Mouse (Mus musculus) frontal cortex, postnatal 36 days (tissue): Measurements from ENCODE around the gene Ephb2.

Experiments
- DNase-seq, 2 experiments: peaks; one replicate each; pipeline ENCODE4 v3.0.0; 2022; ENCODE audit warnings: low spot score in 2 of 2

Ephb2 gene

DNA sequence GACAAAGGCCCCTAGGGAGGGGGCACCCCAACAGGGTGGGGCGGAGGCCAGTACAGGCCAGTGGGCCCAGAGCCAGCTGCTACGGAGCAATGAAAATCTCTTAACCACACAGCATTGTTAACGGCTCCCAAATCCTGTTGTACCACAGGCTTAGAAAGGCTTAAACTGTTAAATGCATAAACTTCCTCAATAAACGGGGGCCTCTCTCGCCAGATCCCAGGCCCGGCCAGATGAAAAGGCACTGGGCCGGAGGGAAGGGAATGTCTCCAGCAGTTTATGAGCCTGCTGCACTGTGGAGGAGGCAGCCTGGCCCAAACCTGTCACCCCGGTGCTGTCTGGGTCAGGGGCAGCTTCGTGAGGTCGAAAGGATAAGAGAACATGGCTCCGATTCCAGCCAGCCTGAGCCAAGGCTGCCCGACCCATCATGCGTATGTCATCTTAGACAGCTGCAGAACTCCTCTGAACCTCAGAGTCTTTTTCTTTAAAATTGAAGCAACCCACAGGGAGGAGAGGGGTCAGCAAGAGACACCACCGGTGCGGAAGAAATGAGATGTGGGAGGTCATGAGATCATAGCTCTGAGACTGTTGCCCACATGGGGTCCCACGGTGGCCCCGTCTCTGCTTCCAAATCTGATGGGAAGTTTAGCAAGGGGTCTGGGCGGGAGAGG lies 73.9 kb downstream of the Ephb2 start:
- DNase-seq, result no peak

DNA sequence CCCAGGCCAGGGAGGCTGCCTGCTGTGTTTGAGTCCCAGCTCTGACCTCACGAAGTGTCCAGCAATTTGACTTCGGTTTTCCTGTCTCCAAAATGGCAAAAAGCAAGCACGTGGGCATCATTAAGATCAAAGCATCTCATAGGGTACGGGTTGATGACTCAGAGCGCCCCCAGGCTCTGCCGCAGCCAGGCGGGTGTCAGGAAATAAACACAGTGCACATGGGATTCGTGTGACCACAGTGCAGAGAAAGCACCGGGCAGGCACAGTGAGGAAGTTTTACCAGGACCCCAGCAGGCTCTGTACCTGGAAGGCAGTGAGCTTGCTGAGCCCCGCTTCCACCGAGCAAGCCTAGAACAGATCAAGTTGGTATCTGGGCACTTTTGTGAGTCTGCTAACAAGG lies 74.9 kb downstream of the Ephb2 start:
- no peak for DNase-seq

DNA sequence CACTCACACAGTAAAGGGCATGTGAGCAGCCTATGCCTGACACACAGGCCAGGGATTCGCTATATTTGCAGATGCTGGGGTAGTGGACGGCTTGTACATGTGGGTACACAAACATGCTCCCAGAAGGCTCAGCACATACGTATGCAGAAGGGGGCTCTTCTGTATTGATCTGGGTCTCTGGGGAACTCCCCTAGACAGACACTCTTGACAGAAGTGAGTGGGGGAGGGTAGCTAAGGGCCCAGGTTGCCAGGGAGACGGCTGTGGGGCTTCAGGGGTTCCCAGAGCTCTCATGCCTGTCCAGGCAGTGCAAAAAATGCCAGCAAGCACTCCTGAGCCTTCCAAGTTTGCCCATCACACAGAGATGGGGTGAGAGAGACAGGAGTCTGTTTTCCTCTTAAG lies 78.7 kb downstream of the Ephb2 start:
- DNase-seq, result no peak

DNA sequence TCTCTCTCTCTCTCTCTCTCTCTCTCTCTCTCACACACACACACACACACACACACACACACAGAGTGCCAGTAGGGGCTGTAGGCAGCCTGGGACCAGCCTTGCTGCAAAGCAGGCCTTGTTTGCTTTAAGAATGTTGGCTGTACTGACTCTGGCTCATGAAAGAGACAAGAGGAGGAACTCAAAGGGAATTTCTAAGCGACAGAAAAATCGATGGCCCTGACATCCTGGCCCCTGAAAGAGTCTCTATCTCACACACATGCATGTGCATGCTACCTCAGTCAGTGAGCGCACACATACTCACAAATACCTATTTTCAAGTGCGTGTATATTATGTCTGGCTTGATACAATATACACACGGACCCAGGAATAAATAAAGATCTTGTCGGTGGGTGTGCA lies 79.3 kb downstream of the Ephb2 start:
- DNase-seq, result no peak

DNA sequence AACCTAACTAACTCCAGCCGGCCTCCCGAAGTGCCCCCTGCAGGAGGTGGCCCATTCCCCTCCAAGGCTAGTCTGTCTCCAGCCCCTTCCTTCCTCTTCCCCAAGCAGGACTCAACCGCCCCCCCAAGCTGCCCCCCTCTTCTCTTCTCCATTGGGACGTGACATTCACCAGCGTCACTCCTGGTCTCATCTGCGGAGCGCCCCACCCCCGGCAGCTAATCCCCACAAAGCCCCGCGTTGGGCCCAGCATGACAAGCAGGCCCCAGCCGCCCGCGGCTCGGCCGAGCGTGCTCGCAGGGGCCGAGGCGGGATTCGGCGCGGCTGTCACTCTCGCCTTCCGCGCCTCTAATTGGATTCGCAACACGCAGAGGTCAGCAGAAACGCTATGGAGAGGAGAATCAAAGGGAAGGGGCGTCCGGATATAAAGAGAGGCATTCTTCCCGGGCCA lies 80.4 kb downstream of the Ephb2 start:
- DNase-seq, result no peak

DNA sequence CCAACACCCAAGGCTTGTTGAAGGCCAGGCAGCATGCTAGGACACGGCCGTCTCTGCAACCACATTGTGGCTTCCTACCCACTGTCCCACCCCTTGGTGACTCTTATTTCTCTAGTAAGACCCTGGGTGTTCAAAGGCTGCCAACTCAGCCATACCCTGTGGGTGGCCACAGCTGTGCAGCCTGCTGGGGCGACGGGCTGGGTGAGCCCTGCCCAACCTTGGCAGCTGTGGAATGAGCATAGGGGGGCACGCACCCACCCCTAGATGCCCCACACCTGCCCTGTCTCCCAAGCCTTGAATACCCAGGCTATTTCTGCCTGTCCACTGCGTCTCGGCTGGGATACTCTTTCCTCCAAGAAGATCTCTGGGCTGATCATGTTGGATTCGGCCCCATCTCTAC lies 81.5 kb downstream of the Ephb2 start:
- DNase-seq, result no peak

DNA sequence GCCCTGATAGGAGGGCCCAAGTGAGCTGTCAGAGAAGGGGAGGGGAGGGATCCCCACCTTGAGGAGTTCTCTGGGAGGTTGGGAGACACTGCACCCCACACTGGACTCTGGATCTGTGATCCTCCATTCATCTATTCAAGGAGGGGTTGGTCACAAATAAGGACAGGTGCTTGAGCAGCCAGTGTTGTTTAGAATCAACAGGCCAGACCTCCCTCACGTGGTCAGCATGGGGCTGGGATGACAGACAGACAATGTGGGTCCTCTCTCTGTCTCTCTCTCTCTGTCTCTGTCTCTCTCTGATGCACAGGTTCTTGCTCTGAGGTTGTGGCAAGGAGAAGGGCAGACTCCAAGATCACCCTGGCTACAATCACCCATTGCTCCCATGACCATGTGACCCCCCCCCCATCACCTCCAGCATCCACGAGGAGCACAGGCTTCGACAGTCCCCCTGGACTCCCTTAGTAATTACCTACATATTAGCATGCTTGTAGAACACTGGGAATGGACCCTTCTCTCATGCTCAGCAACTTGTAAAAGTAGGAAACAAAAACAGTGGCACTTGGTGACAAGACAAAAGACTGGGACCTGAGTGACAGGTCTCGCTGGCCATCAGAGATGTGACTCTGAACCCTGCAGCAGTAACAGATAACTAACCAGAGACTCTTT lies 84.3 kb downstream of the Ephb2 start:
- no peak for DNase-seq

DNA sequence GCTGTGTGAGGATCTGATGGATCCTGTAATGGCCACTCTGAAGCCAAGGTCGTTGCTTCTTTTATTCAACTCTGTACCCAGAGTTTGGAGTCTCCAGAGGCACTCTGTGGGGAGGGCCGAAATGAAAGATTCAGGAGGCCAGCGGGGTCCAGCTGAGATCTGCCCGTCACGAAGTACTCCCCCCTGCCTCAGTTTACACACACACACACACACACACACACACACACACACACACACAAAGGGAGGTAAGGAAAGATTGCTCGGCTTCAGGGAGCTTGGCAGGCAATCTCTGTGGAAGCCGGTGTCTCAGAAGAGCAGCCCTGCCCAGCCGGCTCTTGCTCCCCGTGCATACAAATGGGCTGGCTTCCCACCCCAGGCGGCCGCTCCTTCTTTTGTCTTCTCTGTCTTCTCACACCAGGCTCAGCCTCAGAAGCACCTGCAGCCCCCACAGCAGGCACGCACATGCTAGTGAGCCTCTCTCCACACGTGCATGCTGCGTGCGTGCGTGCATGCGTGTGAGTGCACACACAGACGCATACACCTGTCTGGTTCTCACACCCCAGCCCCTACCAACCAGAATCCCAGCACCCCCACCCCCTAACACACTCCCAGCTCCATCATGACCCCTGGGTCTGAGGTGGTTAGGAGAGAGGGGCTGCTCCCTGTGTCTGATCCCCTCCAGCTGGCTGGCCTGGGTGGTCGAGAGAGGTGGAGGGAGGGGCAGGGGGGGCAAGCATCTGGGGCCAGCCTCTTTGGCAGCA lies 85.0 kb downstream of the Ephb2 start:
- DNase-seq, result no peak

DNA sequence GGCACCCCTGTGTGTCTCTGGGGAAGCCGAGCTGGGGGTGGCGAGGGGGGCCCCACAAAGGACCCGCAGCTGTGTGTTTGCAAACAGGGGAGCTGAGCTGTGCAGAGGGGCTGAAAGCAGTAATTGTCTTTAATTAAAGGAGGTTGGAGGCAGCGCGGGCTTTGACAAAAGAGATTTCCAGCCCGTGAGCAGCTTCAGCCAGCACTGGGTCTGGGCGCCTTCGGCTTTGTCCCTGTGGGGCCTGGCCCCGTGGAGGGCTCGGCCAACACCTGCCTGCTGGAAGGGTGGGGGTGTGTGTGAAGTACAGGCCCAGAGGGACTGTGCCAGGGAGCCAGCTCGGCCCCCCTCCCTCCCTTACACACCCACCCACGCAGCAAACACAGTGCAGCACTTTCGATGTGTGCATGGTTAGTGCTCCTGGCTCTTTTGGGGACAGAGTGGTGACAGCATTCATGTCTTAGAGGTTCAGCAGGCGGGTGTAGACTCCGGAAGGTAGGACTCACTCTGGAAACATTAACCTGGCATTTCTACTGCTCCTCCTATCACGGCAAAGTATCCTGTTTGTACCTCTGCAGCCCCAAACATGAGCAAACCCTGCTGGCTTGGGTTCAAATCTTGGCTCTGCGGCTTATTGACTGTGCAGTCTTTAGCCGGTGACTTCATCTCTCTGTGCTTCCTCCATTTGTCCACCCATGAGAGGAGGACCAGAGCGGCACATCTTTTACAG lies 85.8 kb downstream of the Ephb2 start:
- DNase-seq, result peak; percentile 42 to 50

DNA sequence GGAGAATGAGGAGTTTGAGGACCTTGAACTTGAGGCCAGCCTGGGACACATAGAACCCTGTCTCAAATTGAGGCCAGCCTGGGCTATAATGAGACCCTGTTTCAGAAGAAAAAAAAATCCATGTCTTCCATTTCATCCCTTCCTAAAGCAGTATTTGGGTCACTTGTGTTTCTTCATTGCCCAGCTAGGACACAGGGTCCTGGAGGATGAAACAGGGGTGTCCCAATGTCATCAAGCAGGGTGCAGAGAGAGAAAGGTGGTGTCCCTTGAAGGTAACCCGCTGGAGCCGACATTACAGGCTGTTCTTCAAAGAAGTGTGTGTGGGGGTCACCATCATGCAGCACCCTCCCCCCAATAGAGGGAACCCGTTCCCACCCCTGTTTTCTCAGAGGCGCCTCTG lies 86.4 kb downstream of the Ephb2 start:
- no peak for DNase-seq

DNA sequence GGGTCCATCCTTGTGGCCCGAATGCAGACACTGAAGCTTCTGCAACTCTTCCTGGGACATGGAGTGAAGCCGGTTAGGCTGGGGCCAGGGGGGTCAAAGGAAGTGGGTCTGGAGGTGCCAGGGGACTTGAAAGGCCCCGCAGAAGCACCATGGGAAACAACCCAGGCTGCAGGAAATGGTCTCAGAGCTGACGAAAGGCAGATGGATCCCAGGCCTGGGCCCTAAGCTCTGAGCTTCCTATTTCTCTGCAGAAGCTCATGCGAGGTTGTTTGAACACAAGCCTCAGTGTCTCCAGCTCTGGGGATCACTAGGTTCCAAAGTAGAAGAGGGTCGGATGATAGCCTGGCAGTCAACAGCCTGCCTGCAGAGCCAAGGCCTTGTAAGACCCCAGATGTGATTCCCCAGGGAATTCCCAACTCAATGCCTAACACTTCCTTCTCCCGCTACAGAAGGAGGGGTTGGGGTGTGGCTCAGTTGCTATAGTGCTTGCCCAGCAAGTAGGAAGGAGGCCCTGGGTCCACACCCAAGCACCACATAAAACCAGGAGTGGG lies 86.9 kb downstream of the Ephb2 start:
- DNase-seq, result no peak

DNA sequence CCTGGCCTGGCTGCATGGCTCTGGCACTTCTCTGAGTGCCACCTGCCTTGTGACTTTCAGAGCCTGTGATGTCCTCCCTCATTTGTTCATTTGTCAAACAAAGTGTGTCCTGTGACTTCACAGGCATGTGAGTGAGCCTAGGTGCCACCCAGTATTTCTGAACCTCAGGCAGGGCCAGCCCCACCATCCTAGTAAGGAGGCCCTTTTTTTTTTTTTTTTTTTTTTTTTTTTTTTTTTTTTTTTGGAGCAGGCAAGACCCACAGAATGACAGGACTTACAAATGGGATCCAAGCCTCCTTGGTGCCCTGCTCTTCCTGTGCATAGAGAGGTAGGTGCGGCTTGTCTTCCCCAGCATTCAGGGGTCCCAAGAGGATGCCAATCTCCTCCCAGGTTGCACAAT lies 89.3 kb downstream of the Ephb2 start:
- no peak for DNase-seq

DNA sequence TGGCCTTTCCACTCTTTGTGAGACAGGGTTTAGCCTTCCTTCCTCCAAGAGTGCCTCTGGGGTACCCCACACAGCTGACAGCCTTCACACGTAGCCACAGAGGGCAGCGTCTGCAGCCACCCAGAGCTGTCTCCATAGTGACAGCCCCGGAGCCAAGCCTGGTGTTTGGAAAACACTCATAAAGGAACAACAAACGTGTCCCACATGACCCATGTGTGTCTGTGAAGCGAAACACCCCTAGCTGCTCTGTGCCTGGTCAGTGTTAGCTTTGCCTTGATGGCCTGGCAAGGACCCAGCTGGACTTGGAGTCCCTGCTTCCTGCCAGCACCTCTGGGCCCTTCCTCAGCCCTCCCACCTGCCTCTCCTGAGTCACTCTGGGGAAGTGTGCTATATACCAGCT lies 93.1 kb downstream of the Ephb2 start:
- no peak for DNase-seq

DNA sequence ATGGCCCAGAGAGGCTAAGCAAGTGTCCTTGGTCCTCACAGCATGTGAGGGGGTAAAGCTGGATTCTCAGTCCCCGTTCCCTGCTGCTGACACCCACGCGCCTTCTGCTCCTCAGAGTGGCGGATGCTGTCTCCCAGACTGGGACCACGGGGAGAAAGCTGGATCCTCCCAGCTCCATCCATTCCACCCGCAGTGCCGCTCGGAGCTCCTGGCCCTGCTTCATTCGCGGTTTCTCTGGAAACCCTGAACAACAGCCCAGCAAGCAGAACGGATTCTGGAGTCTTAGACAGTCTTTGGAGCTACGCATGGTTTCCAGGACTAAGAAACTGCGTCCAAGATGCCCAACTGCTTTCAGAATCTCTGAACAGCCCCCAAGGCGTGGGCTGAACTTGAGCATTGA lies 93.9 kb downstream of the Ephb2 start:
- DNase-seq, result peak; percentile 88 to 92

DNA sequence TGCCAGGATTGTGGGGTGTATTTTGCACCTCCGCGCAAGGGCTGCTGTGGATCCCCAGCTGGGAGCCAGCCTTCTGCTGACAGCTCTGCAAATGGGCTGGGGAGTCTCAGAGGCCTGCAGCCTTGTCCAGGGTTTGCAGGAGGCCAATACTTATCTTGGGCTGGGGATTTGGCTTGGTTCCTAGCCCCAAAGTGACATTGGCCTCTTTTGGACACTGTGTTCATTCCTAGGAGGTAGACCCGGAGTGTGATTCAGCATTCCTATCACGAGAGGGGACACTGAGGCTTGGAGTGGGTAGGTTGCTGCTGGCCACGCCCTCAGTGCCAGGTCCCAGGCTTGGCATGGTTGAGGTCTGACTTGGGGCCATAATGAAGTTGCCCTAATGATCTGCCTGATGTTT lies 94.8 kb downstream of the Ephb2 start:
- no peak for DNase-seq

DNA sequence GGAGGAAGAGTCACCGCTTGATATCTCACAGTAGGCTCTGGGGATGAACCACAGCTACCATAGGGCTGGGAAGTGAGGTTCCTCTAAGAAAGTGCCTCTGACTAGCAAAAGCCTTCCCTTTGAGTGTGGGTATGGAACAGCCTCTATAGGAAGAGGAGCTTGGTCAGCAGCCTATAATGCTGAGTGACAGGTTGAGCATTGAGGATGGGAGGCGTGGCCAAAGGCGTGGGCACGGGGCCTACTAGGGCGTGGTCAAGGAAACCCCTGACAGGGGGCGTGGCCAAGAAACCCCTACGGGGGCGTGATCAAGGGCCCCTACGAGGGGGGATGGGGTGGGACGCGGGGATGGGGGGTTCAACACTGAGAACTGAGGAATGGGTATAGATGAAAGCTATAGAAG lies 96.6 kb downstream of the Ephb2 start:
- no peak for DNase-seq

DNA sequence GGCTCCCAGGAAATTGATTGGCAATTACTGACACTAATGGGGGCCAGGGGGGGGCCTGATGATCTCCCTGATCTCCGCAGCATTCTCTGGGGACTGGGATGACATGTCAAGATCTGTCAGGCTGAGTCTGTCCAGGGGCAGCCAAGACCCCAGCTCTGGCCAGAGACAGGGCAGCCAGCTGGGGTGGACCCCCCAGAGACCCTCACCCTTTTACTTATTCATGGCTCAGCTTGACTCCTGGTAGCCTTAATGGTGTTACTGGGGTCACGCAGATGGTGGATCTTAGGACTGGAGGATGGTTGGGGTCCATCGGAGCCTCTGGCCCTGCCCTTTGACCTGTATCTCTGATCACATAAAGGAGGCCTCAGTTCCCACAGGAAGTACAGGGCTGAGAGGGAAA lies 97.5 kb downstream of the Ephb2 start:
- DNase-seq, result no peak

DNA sequence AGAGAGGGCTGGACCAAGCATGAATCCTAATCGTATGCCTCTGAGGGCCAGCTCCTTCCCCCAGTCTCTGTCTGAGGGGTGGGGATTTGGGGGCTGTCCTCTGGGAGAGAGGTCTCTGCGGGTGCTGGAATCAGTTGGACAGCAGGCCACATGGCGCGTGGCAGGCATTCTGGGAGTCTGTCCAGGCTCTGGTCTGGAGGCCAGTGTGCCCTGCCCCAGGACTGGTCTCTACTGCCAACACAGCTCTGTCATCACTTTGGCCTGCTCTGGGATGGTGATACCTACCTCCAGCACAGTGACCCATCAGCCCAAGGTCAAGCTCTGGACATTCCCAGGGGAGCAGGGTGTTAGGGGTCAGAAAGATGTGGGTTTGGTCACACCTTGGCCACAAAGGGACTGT lies 99.9 kb downstream of the Ephb2 start:
- DNase-seq, result no peak

DNA sequence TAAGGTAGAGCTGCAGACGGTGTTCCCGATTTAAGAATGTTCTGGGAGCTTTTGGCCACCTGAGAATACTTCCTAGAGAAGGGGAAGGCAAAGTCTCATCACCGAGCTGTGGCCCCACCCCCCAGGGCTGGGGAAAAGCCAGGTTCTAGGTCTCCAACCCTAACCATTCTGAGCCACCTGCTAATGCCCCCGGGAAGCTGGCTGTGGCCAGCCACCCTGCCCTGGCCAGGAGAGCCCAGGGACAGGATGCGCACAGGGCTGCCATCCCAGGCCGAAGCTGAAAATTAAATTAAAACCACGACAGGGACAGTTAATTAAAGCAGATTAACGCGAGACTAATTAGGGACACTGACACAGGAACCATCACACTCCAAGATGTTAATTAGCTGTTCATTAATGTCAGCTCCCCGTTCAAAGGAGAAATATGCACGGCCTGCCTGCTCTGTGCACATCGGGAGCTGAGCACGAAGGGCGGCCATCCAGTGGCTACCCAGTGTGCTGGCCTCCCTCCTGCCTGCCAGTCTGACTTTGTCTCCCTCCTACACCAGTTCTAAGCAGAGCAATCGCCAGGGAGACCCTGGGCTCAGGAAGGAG lies 101.5 kb downstream of the Ephb2 start:
- DNase-seq, result no peak

DNA sequence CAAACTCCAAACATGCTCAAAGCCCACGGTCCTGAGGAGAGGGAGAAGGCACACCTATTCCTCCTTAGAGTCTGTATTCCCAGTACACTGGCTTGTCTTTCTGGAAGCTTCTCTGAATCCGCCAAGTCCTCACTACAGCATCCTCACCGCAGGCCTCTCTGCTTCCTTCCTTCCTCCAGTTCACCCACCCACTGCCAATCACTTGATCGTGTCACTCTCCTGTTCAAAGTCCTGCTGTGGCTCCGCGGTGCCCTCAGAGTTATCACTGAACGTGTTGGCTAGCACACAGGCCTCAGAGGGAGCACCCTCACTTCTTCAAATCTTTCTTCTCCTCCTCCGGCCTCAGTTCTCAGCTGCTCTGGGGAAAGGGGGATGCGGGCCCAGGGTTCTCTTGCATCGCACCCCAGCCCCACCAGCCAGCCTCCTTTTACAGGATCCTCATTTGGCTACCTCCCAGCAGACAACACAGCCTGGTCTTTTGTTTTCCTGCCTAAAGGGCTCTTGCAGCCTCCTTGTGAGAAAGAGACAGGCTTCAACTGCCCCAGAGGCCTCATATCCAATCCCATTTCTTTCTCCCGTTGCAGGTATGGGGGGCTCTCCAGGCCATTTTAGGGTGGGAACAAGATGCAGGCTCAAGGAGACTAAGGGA lies 102.4 kb downstream of the Ephb2 start:
- DNase-seq, result no peak

DNA sequence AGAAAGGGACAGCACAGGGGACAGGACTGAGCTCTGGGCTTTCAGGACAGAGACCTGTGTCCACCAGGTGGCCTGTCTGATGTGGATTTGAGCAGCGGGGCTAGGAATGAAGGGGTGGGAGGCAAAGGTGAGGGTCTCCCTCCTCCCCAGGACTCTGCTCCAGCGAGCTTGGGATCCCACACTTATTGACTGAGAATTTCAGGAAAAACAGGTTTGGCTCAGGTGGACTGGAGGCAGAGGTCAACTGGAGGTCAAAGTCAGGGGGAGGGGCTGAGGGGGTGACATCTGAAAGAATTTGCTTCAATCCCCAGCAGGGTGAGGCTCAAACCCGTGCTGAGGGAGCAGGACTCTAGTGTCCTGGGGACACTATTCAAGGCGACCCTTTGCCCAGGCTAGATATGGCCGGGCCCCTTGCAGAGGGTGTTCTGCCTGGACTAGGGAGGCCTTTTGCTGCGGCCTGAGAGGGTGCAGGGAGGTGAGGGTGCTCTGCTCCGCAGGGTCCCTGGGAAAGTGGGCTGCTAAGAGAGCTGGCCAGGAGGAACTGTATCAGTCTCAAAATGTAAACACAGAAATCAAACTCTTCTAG lies 103.2 kb downstream of the Ephb2 start:
- DNase-seq, result no peak
